Mouse (Mus musculus) left cerebral cortex, postnatal 14 days (tissue): ENCODE data around the gene Lmnb2. TPM values are rescaled to one million over a fixed set of nuclear protein-coding genes. Genes with fewer than 3 reads are reported as not detected.

ENCODE experiments used
- DNase-seq, 2 experiments: peaks; one replicate each; pipeline ENCODE4 v3.0.0; 2021 to 2022; ENCODE audit warnings: low spot score in 2 of 2, mixed read lengths in 1 of 2
- intact Hi-C: fragments of 180-260 bp; cut with DNase I; formaldehyde crosslinking; loops from one replicate; pipeline ENCODE4 v1.15.1; 2025
- total RNA-seq, 2 experiments: library from RNA; stranded (reverse); gene quantifications; 2 replicates each; pipeline ENCODE4 v1.2.3; 2021

Gene Lmnb2
- total RNA-seq, 2 experiments from 2014 or later: 19.7 to 20.1 TPM

GRCm38 (mm10) chr10:80903282-80903681 is 14.8 kb downstream of the Lmnb2 start:
- intact Hi-C loops: no loop called here
- no peak for DNase-seq

- intact Hi-C loops: no loop called here
- no peak for DNase-seq
Measured at GRCm38 (mm10) chr10:80902273-80902940, 15.6 kb downstream of the Lmnb2 start.

GRCm38 (mm10) chr10:80901409-80902272 is 16.4 kb downstream of the Lmnb2 start:
- no peak for DNase-seq
- intact Hi-C loops: no loop called here

GRCm38 (mm10) chr10:80900318-80901247 is 17.5 kb downstream of the Lmnb2 start, which contains the start of gene Timm13:
Gene Timm13 (minus strand): TSS chr10:80900969.
- peak; percentile 99 for DNase-seq
- intact Hi-C loops: no loop called here

GRCm38 (mm10) chr10:80899591-80900317 is 18.3 kb downstream of the Lmnb2 start:
- no peak for DNase-seq
- intact Hi-C loops: no loop called here

- intact Hi-C loops: no loop called here
- DNase-seq: no peak
Measured at GRCm38 (mm10) chr10:80899074-80899473, 19.0 kb downstream of the Lmnb2 start.

- peak; percentile 64 to 70 for DNase-seq
- intact Hi-C loops: no loop called here
Measured at GRCm38 (mm10) chr10:80897861-80898510, 20.1 kb downstream of the Lmnb2 start.

GRCm38 (mm10) chr10:80896581-80897485 is 21.2 kb downstream of the Lmnb2 start:
- intact Hi-C loops: no loop called here
- no peak for DNase-seq

- intact Hi-C loops: no loop called here
- no peak for DNase-seq
Measured at GRCm38 (mm10) chr10:80895697-80896096, 22.3 kb downstream of the Lmnb2 start.

- intact Hi-C loops: no loop called here
- DNase-seq: no peak
Measured at GRCm38 (mm10) chr10:80895100-80895499, 22.9 kb downstream of the Lmnb2 start.

GRCm38 (mm10) chr10:80887181-80887580 is 30.9 kb downstream of the Lmnb2 start:
- intact Hi-C loops: no loop called here
- no peak for DNase-seq

GRCm38 (mm10) chr10:80881301-80881700 is 36.7 kb downstream of the Lmnb2 start:
- intact Hi-C loops: loop anchor here (5.0 kb wide), 1 partner anchor 116 kb away; no protein-coding TSS in a partner anchor
- peak; percentile 74 to 89 for DNase-seq

GRCm38 (mm10) chr10:80880901-80881300 is 37.1 kb downstream of the Lmnb2 start:
- DNase-seq: no peak
- intact Hi-C loops: loop anchor here (5.0 kb wide), 1 partner anchor 116 kb away; no protein-coding TSS in a partner anchor

- intact Hi-C loops: loop anchor here (5.0 kb wide), 1 partner anchor 117 kb away; no protein-coding TSS in a partner anchor
- DNase-seq: peak; percentile 68 to 71
Measured at GRCm38 (mm10) chr10:80880131-80880641, 37.9 kb downstream of the Lmnb2 start.

GRCm38 (mm10) chr10:80876594-80876993 is 41.5 kb downstream of the Lmnb2 start:
- no peak for DNase-seq
- intact Hi-C loops: loop anchor here (5.0 kb wide), 3 partner anchors 49 to 129 kb away; partner anchors contain the start of genes Amh and Oaz1

- intact Hi-C loops: loop anchor here (5.0 kb wide), 3 partner anchors 49 to 129 kb away; partner anchors contain the start of genes Amh and Oaz1
- DNase-seq: peak; percentile 67 to 73
Measured at GRCm38 (mm10) chr10:80876028-80876427, 42.0 kb downstream of the Lmnb2 start.

GRCm38 (mm10) chr10:80874035-80874434 is 44.0 kb downstream of the Lmnb2 start:
- intact Hi-C loops: no loop called here
- no peak for DNase-seq
